In genomic region chr19:21118782-21119181, GRCm38 (mm10) we compare ENCODE assay signal across 19 mouse cellular contexts.
"Had no signal": no experiment of that assay in that cellular context is flagged by ENCODE, and none has a peak within 500 bp of the region (broad histone marks: within the 10 kb centered on the region; RNA-seq: fewer than 3 reads in every experiment).

No protein-coding gene starts in this region.

- H3K4me3 ChIP-seq: lung, embryonic 15.5 days; midbrain, embryonic 10.5 days; midbrain, embryonic 12.5 days; myocyte; neural tube, embryonic 13.5 days; neural tube, embryonic 15.5 days; stomach, embryonic 15.5 days had no signal

- H3K27ac ChIP-seq: lung, embryonic 15.5 days; midbrain, embryonic 10.5 days; midbrain, embryonic 12.5 days; neural tube, embryonic 13.5 days; neural tube, embryonic 15.5 days; stomach, embryonic 15.5 days; stomach, postnatal 0 days had no signal

- H3K27me3 ChIP-seq: lung, embryonic 15.5 days; midbrain, embryonic 12.5 days; neural tube, embryonic 13.5 days; neural tube, embryonic 15.5 days; stomach, embryonic 15.5 days had no signal

- ATAC-seq: liver, postnatal 0 days; lung, postnatal 0 days; midbrain, embryonic 16.5 days had no signal

- H3K36me3 ChIP-seq: lung, embryonic 15.5 days; midbrain, embryonic 10.5 days; midbrain, embryonic 12.5 days; neural tube, embryonic 13.5 days; neural tube, embryonic 15.5 days; stomach, embryonic 15.5 days had no signal

- H3K4me2 ChIP-seq: lung, embryonic 15.5 days; midbrain, embryonic 12.5 days; neural tube, embryonic 13.5 days; neural tube, embryonic 15.5 days; stomach, embryonic 15.5 days had no signal

- H3K9ac ChIP-seq: liver, postnatal 0 days; lung, embryonic 15.5 days; midbrain, embryonic 12.5 days; neural tube, embryonic 13.5 days; neural tube, embryonic 15.5 days; stomach, embryonic 15.5 days had no signal

- H3K9me3 ChIP-seq: lung, embryonic 15.5 days; midbrain, embryonic 10.5 days; midbrain, embryonic 12.5 days; neural tube, embryonic 13.5 days; neural tube, embryonic 15.5 days; stomach, embryonic 15.5 days had no signal

- DNase-seq: liver, postnatal 0 days; lung, adult 2 months; lung, postnatal 14 days; lung, postnatal 4 days; midbrain, embryonic 14.5 days; right cerebral cortex, postnatal 14 days; thymus, adult 2 months; thymus, postnatal 25 days; thymus, postnatal 4 days had no signal

- H3K4me1 ChIP-seq: lung, embryonic 15.5 days; midbrain, embryonic 10.5 days; midbrain, embryonic 12.5 days; neural tube, embryonic 13.5 days; neural tube, embryonic 15.5 days; stomach, embryonic 15.5 days had no signal
